Mouse (Mus musculus): ENCODE measurements around the gene Slc6a5. TPM values are rescaled to one million over a fixed set of nuclear protein-coding genes. Genes with fewer than 3 reads are reported as not detected.

The Slc6a5 gene
- total RNA-seq, 2 experiments from 2014 or later, result 0.10 to 0.17 TPM

DNA sequence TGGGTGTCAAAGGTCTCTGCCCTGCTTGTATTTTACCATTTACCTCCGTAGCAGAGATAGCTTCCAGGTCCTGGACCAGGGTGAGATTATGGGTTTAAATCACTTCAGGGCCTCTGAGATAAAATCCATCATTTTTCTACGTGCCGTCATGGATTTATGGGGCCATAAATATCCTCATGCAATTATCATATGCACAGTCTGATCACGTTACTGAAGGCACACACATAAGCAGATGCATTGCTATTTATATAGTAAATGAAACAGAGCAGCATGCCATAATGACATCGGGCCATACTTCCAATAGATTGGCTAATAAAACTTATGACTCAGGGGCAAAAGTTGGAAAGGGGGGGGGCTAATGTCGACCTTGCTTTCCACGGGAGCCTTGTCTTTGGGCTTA lies 44.9 kb downstream of the Slc6a5 start:
- DNase-seq (ENCODE audit: extremely low spot score in 1 of 2, low spot score in 2 of 2), result no peak
- intact Hi-C loops (cut with DNase I), result loop anchor here (5.0 kb wide), 1 partner anchor 1482 kb away; no protein-coding TSS in a partner anchor

DNA sequence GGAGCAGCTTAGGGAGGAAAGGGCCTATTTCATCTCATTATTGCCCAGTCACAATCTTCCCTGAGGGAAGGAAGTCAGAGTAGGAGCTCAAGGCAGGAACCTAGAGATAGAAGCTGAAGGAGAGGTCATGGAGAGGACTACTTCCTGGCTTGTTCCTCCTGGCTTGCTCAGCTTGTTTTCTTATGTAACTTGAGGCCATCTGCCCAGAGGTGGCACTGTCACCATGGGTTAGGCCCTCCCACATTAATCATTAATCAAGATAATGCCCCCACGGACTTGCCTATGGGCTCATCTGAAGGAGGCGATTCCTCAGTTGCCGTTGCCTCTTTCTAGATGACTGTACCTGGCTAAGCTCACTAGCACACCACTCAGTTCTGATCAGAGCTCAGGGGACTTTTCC lies 47.2 kb downstream of the Slc6a5 start:
- no peak for DNase-seq (ENCODE audit: extremely low spot score in 1 of 2, low spot score in 2 of 2)
- intact Hi-C loops (cut with DNase I), result no loop called here

DNA sequence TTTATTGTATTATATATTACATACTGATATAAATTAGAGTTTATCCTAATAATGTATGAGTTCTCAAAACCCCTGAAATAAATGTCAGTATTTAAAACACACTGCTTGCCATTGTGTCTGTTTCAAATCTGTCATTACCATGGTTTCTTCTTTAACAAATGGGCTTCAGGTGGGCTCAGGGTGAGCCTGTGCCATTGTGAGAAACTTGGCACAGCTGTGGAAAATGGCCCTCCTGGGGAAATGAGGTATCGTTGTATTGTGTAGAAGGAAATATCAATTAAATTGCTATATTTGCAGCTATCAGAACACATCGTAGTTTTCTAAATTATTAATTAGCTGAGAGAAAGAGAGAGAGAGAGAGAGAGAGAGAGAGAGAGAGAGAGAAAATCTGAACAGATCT lies 53.8 kb downstream of the Slc6a5 start:
- no peak for DNase-seq (ENCODE audit: extremely low spot score in 1 of 2, low spot score in 2 of 2)
- intact Hi-C loops (cut with DNase I), result no loop called here

DNA sequence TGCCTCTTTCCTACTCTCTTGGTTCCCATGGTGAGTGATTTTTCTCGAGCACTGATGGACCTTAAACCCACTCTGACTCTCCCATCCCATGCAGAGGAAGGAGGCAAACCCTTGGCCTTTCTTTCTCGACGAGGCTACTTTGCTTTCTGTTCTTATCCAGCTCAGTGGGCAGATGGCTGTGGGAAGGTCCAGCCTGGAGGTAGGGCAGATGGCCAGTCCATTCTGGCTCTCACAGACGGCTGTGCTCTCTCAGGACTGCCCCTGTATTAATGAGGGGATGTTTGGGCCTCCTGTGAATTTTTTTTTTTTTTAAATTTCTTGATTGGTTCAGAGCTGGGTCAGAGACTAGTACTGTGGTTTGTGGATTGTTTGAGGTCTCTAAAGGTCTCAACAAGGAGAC lies 59.6 kb downstream of the Slc6a5 start:
- DNase-seq (ENCODE audit: extremely low spot score in 1 of 2, low spot score in 2 of 2), result no peak
- intact Hi-C loops (cut with DNase I), result no loop called here

DNA sequence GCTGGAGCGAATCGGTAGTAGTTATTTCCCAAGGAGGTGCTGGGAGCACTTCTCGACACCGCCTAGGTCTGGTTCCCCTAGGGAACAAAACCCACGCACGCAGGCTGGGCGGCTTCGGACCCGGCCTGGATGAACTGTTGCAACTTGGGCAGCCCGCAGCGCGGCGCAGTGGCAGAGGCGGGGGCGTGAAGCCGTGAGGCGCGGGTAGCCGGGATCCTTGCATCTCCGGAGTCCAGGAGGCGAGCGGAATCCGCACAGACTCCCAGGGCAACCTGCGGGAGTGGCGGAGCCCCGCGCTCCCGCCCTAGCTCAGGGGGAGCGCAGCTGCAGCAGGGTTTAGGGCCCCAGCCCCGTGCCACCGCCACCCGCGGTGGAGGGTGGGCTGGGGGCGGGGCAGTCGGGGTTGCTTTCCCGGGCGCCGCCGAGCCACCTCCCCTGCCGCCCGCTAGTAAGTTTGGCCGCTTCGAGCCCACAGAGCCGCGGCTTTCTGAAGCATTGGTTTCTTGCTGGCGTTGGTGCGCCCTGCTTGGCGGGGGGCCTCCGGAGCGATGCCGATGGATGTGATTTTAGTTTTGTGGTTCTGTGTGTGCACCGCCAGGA lies 65.0 kb downstream of the Slc6a5 start, which contains the start of gene Nell1:
TSS of gene Nell1 (plus strand) at position 24 of the 600 bp plus-strand sequence.
- intact Hi-C loops (cut with DNase I), result loop anchor here (10.0 kb wide), 1 partner anchor 510 kb away; no protein-coding TSS in a partner anchor
- DNase-seq (ENCODE audit: extremely low spot score in 1 of 2, low spot score in 2 of 2), result peak in 1 of 2 experiments; percentile 54

DNA sequence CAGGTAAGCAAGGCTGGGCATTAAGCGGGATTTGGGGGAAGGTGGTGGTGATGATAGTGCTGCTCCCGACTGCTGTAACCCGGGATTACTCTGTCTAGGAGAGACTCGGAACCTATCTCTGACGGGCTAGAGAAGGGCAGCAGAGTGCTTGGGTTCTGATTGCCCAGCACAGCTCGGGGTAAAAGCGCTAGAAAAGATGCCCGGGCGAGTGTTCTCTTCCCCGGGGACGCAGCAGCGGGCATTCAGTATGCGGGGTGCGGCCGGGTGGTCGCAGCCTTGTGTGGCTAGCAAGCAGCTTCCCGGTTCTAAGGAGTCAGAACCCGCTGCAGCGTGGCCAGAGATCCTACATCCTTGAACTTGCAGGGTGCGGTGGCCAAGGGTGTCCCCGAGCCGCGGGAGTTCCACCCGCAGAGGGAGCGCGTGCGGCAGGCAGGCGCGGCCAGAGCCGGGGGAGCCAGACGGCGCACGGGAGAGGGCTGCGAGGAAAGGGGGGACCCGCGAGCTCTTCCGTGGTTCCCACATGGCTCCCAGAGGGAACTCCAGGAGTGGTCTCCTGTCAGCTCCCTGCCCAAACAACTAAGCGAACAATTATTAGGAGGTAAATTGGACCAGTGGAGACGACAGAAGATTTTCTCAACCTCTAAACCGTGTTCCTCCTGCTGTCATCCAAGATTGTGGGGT lies 65.6 kb downstream of the Slc6a5 start:
- DNase-seq (ENCODE audit: extremely low spot score in 1 of 2, low spot score in 2 of 2), result peak in 1 of 2 experiments; percentile 46
- intact Hi-C loops (cut with DNase I), result loop anchor here (10.0 kb wide), 1 partner anchor 509 kb away; no protein-coding TSS in a partner anchor

DNA sequence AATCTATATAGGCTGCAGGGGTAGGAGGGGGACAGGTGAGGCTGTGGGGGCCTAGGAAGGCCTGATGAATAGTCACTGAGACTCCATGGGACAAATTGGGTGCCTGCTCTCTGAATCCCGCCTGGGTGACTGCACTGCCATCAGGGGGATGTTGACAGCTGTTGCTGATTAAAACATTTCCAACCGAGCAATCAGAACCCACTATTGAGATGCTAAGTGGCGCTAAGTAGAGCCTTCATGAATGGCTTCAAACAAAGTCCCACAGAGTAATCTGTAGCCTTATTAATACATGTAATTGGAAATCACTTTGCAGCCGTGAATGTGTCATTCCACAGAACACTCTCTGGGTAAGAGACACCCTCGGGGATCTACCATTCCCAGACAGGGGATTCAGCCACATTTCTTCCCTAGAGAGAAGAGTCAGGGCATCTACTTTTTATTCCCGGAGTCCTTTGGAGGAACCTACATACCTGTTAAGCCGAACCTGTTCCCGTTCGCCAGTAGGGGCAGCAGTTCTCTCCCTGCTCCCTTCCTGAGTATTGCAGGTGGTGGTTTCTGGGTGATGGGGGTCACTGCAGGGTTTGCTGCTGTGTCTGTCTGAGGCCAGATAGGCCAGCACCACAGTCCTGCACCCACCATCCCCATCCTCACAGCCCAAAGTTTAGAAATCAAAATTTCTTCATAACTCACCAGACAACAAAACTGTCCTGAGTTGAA lies 71.7 kb downstream of the Slc6a5 start:
- no peak for DNase-seq (ENCODE audit: extremely low spot score in 1 of 2, low spot score in 2 of 2)
- intact Hi-C loops (cut with DNase I), result no loop called here

DNA sequence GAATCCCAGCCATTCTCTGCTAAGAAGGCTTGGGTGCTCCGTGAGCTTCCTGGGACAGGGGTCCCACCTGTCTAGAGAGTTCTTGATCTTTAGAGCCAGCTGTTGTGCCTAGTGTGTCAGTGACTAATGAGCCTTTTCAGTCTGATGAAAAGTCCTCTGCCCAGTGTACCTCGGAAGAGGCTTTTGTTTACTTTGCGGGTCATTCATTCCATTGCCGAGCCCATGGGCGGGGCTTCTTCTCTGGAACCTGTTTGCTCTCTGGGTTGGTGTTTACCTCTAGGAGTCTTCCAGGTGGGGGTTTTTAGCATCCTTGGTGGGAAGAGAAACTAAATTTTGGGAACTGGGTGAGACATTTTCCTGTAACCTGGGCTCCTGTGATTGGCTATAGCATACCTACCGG lies 74.8 kb downstream of the Slc6a5 start:
- intact Hi-C loops (cut with DNase I), result no loop called here
- no peak for DNase-seq (ENCODE audit: extremely low spot score in 1 of 2, low spot score in 2 of 2)

DNA sequence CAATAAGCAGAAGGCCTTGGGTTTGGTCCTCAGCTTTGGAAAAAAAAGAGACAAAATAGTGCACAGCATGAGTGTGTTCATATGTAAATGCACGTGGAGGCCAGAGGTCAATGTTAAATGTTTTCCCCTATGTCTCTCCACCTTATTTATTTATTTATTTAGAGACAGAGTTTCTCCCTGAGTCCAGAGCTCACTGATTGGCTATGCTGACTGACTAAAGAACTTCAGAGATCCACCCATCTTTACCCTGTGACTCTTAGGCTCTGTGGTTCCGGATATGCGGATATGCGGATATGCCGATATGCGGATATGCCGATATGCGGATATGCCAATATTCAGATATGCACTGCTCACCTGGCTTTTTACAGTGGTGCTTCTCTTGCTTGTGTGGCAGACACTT lies 76.0 kb downstream of the Slc6a5 start:
- intact Hi-C loops (cut with DNase I), result no loop called here
- no peak for DNase-seq (ENCODE audit: extremely low spot score in 1 of 2, low spot score in 2 of 2)

DNA sequence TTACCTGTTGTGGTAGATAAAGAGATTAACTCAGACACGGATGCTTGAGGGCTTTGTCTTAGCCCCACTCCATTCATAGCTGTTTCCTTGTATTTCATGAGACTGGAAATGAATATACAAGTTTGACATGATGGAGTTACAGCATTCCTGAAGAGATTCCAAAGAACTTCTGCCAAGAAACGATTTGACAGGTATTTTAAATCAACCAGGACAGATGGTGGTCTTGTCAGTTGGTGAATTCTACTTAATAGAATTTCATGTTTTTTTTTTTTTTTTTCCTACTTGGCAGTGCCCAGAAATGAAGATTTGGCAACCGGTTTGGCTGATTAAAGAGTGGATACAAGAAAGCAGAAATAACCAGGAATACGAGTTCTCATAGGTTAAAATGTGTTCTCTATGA lies 89.4 kb downstream of the Slc6a5 start:
- DNase-seq (ENCODE audit: extremely low spot score in 1 of 2, low spot score in 2 of 2), result no peak
- intact Hi-C loops (cut with DNase I), result no loop called here

DNA sequence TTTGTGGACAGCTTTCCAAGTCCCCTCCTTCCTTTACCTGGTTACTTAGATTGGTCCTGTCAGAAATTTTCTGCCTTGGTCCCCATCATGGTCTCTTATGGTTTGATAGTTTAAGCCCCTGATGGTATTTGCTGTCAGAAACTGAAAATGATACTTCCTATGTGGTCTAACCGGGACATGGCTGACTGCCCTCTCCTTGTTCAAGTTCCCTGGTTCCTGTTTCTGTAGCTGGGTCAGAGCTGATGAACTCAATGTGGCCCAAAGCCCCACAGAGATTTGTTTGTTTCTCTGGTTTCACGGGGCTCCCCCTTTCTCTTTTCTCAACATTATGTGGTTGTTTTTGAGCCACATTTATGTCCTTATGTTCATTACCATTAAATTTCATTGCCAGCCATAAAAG lies 95.3 kb downstream of the Slc6a5 start:
- DNase-seq (ENCODE audit: extremely low spot score in 1 of 2, low spot score in 2 of 2), result no peak
- intact Hi-C loops (cut with DNase I), result no loop called here

Other genes with a start within 250 kb of the Slc6a5 start
- gene Htatip2, start 151.0 kb upstream of the Slc6a5 start, total RNA-seq (2021), result 1 to 10 TPM; 7.0 to 8.1 TPM
- gene Prmt3, start 131.8 kb upstream of the Slc6a5 start, total RNA-seq (2021), result 10 to 100 TPM; 33.4 to 38.5 TPM
- 10 to 100 TPM; 50.2 to 50.6 TPM for gene Nell1, start 64.7 kb downstream of the Slc6a5 start, total RNA-seq (2021)

Measured in left cerebral cortex, postnatal 10 days (tissue).